Mouse (Mus musculus) cerebellum, adult 2 months (tissue): ENCODE results near the gene Rad18. TPM values are rescaled to one million over a fixed set of nuclear protein-coding genes. Genes with fewer than 3 reads are reported as not detected.

Experiments used
- DNase-seq, 2 experiments: peaks; one replicate each; pipeline ENCODE4 v3.0.0; 2021
- H3K27ac ChIP-seq: fragments of 200-500 bp; 2 replicates; pipeline ENCODE4 v1.5.1; 2012; ENCODE audit warnings: low read length, control low read depth, inconsistent platforms; ENCODE audit not compliant: insufficient read depth
- H3K27me3 ChIP-seq: fragments of 200-500 bp; 2 replicates; pipeline ENCODE4 v1.6.1; 2012; ENCODE audit warnings: inconsistent platforms, mild to moderate bottlenecking, low read length, moderate library complexity; ENCODE audit not compliant: control insufficient read depth, insufficient read depth
- H3K4me1 ChIP-seq: fragments of 200-500 bp; 2 replicates; pipeline ENCODE4 v1.6.1; 2011; ENCODE audit warnings: low read length; ENCODE audit not compliant: control insufficient read depth, insufficient read depth
- H3K4me3 ChIP-seq: fragments of 200-500 bp; replicated peaks from 2 replicates; pipeline ENCODE3; 2011; ENCODE audit warnings: mild to moderate bottlenecking, low read depth, low read length, control low read depth; ENCODE audit not compliant: insufficient read depth
- CTCF ChIP-seq: fragments of 200-500 bp; IDR thresholded peaks from 2 replicates; pipeline ENCODE4 v1.5.1; 2011; ENCODE audit warnings: low read depth, mild to moderate bottlenecking, control low read depth, low read length, moderate library complexity, borderline replicate concordance; ENCODE audit not compliant: insufficient read depth
- POLR2A ChIP-seq: fragments of 200-500 bp; IDR thresholded peaks from 2 replicates; pipeline ENCODE4 v1.6.1; 2011; ENCODE audit warnings: low read length, control low read depth, borderline replicate concordance; ENCODE audit not compliant: insufficient read depth
- WGBS: fragments of 180-500 bp; shearing (Covaris S2); methylation state at CpG from one replicate; pipeline ENCODE4 v1.1.7; 2018; 5-methylcytosine and 5-hydroxymethylcytosine counted together
- polyA plus RNA-seq: library from polyadenylated mRNA; depleted of rRNA; stranded (reverse); fragments of >200 nt; gene quantifications from 2 replicates; pipeline ENCODE4 v1.2.3, GENCODE M21; 2012; rRNA removed

Gene Rad18
- polyA plus RNA-seq, 1 experiment: 3.3 TPM

DNA sequence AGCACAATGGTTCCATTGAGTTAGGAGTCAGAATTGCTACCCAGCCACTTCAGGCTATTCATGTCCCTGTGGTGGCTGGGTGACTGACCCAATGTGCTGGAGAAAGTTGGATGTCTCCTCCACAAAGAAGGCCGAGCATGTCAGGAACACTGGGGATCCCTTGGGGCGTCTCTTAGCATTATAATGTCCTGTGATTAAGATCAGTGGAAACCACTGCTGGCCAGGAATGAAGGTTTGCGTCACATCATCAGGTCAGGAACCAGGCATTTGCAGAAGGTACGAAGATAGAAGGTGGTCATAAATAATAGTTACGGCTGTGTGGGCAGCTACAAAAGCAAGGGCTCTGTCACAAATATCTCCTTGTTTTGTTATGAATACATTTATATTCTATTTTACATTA, 111.5 kb downstream of the Rad18 start:
- Histone ChIP-seq H3K4me1 (no peaks in the 10 kb centered on the region), H3K4me3 (no peak overlapping the region), H3K27ac (no peak overlapping the region), H3K27me3 (no peaks in the 10 kb centered on the region)
- TF ChIP-seq POLR2A: no peak
- no peak for TF ChIP-seq CTCF
- WGBS: 90% methylated on average over 5 of the region's 5 CpGs
- DNase-seq: no peak

- TF ChIP-seq CTCF (no peak), POLR2A (no peak)
- no peak for DNase-seq
- 32% methylated on average over 4 of the region's 4 CpGs for WGBS
- Histone ChIP-seq H3K27ac (no peak overlapping the region), H3K4me3 (no peak overlapping the region), H3K27me3 (no peaks in the 10 kb centered on the region), H3K4me1 (no peaks in the 10 kb centered on the region)
These were observed 114.5 kb downstream of the Rad18 start for GRCm38 (mm10) chr6:112582022-112582421.

DNA sequence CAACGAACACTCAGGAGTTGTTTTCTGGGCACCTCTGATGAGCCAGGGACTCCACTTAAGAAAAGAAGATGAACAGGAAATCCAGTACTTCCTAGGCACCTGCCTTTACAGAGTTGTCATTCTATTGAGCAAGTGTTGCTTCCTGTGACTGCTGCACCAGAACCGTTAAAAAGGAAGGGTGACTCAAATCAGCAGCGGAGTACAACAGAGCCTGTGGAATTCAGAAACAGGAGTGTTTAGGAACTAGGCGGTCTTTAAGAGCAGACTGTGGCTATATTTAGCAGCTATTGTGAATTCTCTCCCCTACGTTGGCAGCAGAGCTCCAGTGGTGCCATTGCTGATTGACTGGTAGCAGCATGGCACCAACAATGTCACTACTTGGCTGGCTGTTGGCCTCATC, 119.3 kb downstream of the Rad18 start:
- Histone ChIP-seq H3K4me1 (no peaks in the 10 kb centered on the region), H3K27ac (no peak overlapping the region), H3K4me3 (no peak overlapping the region), H3K27me3 (no peaks in the 10 kb centered on the region)
- no peak for DNase-seq
- 68% methylated on average over 5 of the region's 5 CpGs for WGBS
- TF ChIP-seq CTCF (no peak), POLR2A (no peak)

DNA sequence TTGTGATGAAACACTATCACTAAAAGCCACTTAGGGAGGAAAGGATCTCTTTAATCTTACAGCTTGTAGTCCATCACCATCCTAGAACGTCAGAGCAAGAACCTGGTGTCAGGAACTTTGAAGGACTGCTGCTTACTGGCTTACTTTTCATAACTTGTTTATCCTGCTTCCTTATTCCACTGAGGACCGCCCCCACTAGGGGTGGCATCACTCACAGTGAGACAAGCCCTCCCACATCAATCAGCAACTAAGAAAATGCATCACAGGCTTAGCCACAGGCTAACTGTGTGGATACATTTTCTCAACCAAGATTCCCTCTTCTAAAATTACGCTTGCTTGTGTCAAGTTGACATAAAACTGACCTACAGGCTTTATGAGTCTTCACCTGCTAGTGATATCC, 121.9 kb downstream of the Rad18 start:
- Histone ChIP-seq H3K4me3 (no peak overlapping the region), H3K27me3 (no peaks in the 10 kb centered on the region), H3K4me1 (no peaks in the 10 kb centered on the region), H3K27ac (no peak overlapping the region)
- 80% methylated on average over 3 of the region's 3 CpGs for WGBS
- no peak for DNase-seq
- TF ChIP-seq CTCF: no peak
- no peak for TF ChIP-seq POLR2A

DNA sequence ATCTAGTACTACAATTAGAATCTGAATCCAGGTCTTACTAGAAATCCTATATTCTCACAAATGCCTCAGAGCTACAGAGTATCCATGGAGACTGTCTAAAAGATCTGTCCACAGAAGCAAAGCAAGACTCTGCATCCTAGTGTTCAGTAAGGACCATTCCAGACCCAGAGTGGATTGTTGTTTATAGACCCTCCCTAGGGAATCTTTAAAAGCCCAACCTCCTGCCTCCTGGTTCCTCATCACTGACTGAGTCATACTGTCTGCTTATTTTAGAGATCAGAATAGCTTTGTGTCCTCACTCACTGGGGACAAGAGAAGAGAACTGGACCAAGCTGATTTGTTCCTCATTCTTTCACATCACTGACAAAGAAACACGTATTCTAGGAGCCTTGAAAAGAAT, 126.1 kb downstream of the Rad18 start:
- Histone ChIP-seq H3K4me1 (no peaks in the 10 kb centered on the region), H3K27ac (no peak overlapping the region), H3K27me3 (no peaks in the 10 kb centered on the region), H3K4me3 (no peak overlapping the region)
- no peak for TF ChIP-seq POLR2A
- TF ChIP-seq CTCF: no peak
- no peak for DNase-seq
- 55% methylated on average over 1 of the region's 1 CpGs for WGBS

Other genes with a start within 250 kb of the Rad18 start
- gene Cav3, start 237.2 kb downstream of the Rad18 start, polyA plus RNA-seq: 0.33 and 0.51 TPM in 2 replicates
- 0.81 and 0.88 TPM in 2 replicates for gene Oxtr, start 206.7 kb downstream of the Rad18 start, polyA plus RNA-seq